Mouse (Mus musculus) midbrain, postnatal 0 days (tissue): Measurements from ENCODE around the gene Gm5129. TPM values are rescaled to one million over a fixed set of nuclear protein-coding genes. Genes with fewer than 3 reads are reported as not detected.
A peak's percentile ranks its signal among the peaks of the same experiment; 100 is the strongest.
"Not testable (repeated sequence)": the region's sequence is repeated elsewhere in the genome, so short reads cannot be mapped to it uniquely, and the experiment has no call there.

Experiments used
- ATAC-seq: fragments of 200-750 bp; cut with Nextera tagmentation; 2 replicates; pipeline ENCODE4 v1.8.0; 2017; ENCODE audit warnings: moderate number of reproducible peaks, mild to moderate bottlenecking, moderate TSS enrichment, moderate library complexity; ENCODE audit not compliant: low FRiP score
- DNase-seq: peaks from one replicate; pipeline ENCODE4 v3.0.0-alpha.2; 2015; ENCODE audit warnings: low spot score
- H3K27ac ChIP-seq: fragments of 300-500 bp; sonication (generic); 2 replicates; pipeline ENCODE4 v1.5.1; 2014; ENCODE audit warnings: low read depth, mild to moderate bottlenecking, low read length, mixed read lengths
- H3K27me3 ChIP-seq: fragments of 300-500 bp; sonication (generic); 2 replicates; pipeline ENCODE4 v1.6.1; 2014; ENCODE audit warnings: low read length, control low read depth, mixed read lengths; ENCODE audit not compliant: insufficient read depth
- H3K36me3 ChIP-seq: fragments of 300-500 bp; sonication (generic); 2 replicates; pipeline ENCODE4 v1.6.1; 2014; ENCODE audit warnings: low read length, control low read depth, mixed read lengths; ENCODE audit not compliant: insufficient read depth
- H3K4me1 ChIP-seq: fragments of 300-500 bp; sonication (generic); 2 replicates; pipeline ENCODE4 v1.6.1; 2014; ENCODE audit warnings: mild to moderate bottlenecking, control low read depth, antibody characterized with exemption, low read length, mixed read lengths; ENCODE audit not compliant: insufficient read depth
- H3K4me2 ChIP-seq: fragments of 300-500 bp; sonication (generic); 2 replicates; pipeline ENCODE4 v1.6.1; 2014; ENCODE audit warnings: low read depth, mild to moderate bottlenecking, low read length, mixed read lengths; ENCODE audit not compliant: poor library complexity, severe bottlenecking
- H3K4me3 ChIP-seq: fragments of 300-500 bp; sonication (generic); 2 replicates; pipeline ENCODE4 v1.5.1; 2014; ENCODE audit warnings: low read depth, mild to moderate bottlenecking, low read length, moderate library complexity
- H3K9ac ChIP-seq: fragments of 300-500 bp; sonication (generic); replicated peaks from 2 replicates; pipeline ENCODE4 v1.6.1; 2014; ENCODE audit warnings: mild to moderate bottlenecking, low read length, moderate library complexity, mixed read lengths; ENCODE audit not compliant: poor library complexity, severe bottlenecking
- H3K9me3 ChIP-seq: fragments of 300-500 bp; sonication (generic); 2 replicates; pipeline ENCODE4 v1.6.1; 2016; ENCODE audit warnings: low read length, control low read depth
- CTCF ChIP-seq: IDR thresholded peaks from 2 replicates; pipeline ENCODE4 v1.5.1; 2016; ENCODE audit warnings: antibody characterized with exemption, mild to moderate bottlenecking
- WGBS: fragments of 180-500 bp; shearing (Covaris S2); extraction: QIAGEN DNeasy Blood & Tissue Kit; methylation state at CpG from one replicate; pipeline ENCODE4 v1.1.7; 2014; 5-methylcytosine and 5-hydroxymethylcytosine counted together
- polyA plus RNA-seq: library from polyadenylated mRNA; unstranded; fragments of >200 nt; fragmentation: Nextera tagmentation; extraction: Ambion mirVana; gene quantifications from 2 replicates; pipeline ENCODE4 v1.2.1, GENCODE M21; 2015
- total RNA-seq: library from RNA; depleted of rRNA; stranded (reverse); fragments of >200 nt; gene quantifications from 2 replicates; pipeline ENCODE4 v1.2.3, GENCODE M21; 2014; rRNA removed

Gm5129 gene
- not detected in 2 replicates for total RNA-seq
- not detected in 2 replicates for polyA plus RNA-seq

GRCm38 (mm10) chr5:29735557-29736061 lies at the start of gene Gm5129, which contains the start of gene Dnajb6:
TSS of gene Gm5129 (minus strand) at chr5:29735936.
TSS of gene Dnajb6 (plus strand) at chr5:29735688.
- peak within 1 kb of the TSS; percentile 79 for H3K4me3 ChIP-seq
- H3K4me1 ChIP-seq: peaks cover 6% of the 10 kb centered on the region; the same call in 1 of the 2 replicates
- H3K4me2 ChIP-seq: peak within 1 kb of the TSS; percentile 87
- peak within 1 kb of the TSS; percentile 96 for H3K27ac ChIP-seq
- no peaks in the 10 kb centered on the region for H3K9me3 ChIP-seq
- no peaks in the 10 kb centered on the region for H3K36me3 ChIP-seq
- under 1% methylated on average over 46 of the region's 46 CpGs for WGBS
- DNase-seq (peak; percentile 97), ATAC-seq (peak; percentile 96)
- H3K9ac ChIP-seq: peak within 1 kb of the TSS; percentile 90
- H3K27me3 ChIP-seq: no peaks in the 10 kb centered on the region
- no peak; the same call in 1 of the 2 replicates for TF ChIP-seq CTCF

- not testable (repeated sequence) for H3K4me1 ChIP-seq, DNase-seq, H3K4me2 ChIP-seq, H3K27ac ChIP-seq, H3K9ac ChIP-seq, ATAC-seq, H3K27me3 ChIP-seq, H3K9me3 ChIP-seq, H3K4me3 ChIP-seq
- peaks cover 13% of the 10 kb centered on the region; the same call in 1 of the 2 replicates for H3K36me3 ChIP-seq
- 92% methylated on average over 9 of the region's 13 CpGs for WGBS
These were observed 49.2 kb upstream of the Gm5129 start for GRCm38 (mm10) chr5:29784906-29785305.

- WGBS: 96% methylated on average over 3 of the region's 3 CpGs
- no peak overlapping the region for H3K4me2 ChIP-seq
- H3K27me3 ChIP-seq: no peaks in the 10 kb centered on the region
- no peak for DNase-seq
- H3K4me1 ChIP-seq: no peaks in the 10 kb centered on the region
- no peak overlapping the region for H3K4me3 ChIP-seq
- no peaks in the 10 kb centered on the region for H3K9me3 ChIP-seq
- TF ChIP-seq CTCF: no peak
- H3K27ac ChIP-seq: no peak overlapping the region
- ATAC-seq: no peak
- peaks cover 13% of the 10 kb centered on the region; the same call in 1 of the 2 replicates for H3K36me3 ChIP-seq
- no peak overlapping the region for H3K9ac ChIP-seq
These were observed 46.5 kb upstream of the Gm5129 start for GRCm38 (mm10) chr5:29782261-29782660.

- over 99% methylated on average over 8 of the region's 9 CpGs for WGBS
These were observed 44.0 kb upstream of the Gm5129 start for GRCm38 (mm10) chr5:29779733-29780132.

GRCm38 (mm10) chr5:29778029-29778428 lies 42.3 kb upstream of the Gm5129 start:
- Histone ChIP-seq H3K4me3 (no peak overlapping the region), H3K9ac (no peak overlapping the region), H3K36me3 (peaks cover 14% of the 10 kb centered on the region; the same call in 1 of the 2 replicates), H3K27me3 (no peaks in the 10 kb centered on the region), H3K9me3 (no peaks in the 10 kb centered on the region), H3K4me2 (no peak overlapping the region), H3K4me1 (no peaks in the 10 kb centered on the region), H3K27ac (no peak overlapping the region)
- DNase-seq (no peak), ATAC-seq (no peak)
- TF ChIP-seq CTCF: no peak
- 93% methylated on average over 6 of the region's 6 CpGs for WGBS

More at GRCm38 (mm10) chr5:29779733-29780132, 44.0 kb upstream of the Gm5129 start:
- ATAC-seq, H3K9ac ChIP-seq, H3K4me1 ChIP-seq, H3K9me3 ChIP-seq, H3K4me2 ChIP-seq, DNase-seq, H3K4me3 ChIP-seq, H3K27ac ChIP-seq, H3K27me3 ChIP-seq: not testable (repeated sequence)
- peaks cover 10% of the 10 kb centered on the region; the same call in 1 of the 2 replicates for H3K36me3 ChIP-seq

GRCm38 (mm10) chr5:29775437-29775836 lies 39.7 kb upstream of the Gm5129 start:
- no peak for ATAC-seq
- Histone ChIP-seq H3K27me3 (no peaks in the 10 kb centered on the region), H3K4me3 (no peak overlapping the region), H3K36me3 (0 out of 2 replicates have a peak, but pooled peaks cover 3% of the 10 kb centered on the region), H3K9me3 (no peaks in the 10 kb centered on the region), H3K9ac (no peak overlapping the region), H3K27ac (no peak overlapping the region), H3K4me1 (no peaks in the 10 kb centered on the region), H3K4me2 (no peak overlapping the region)
- 87% methylated on average over 5 of the region's 5 CpGs for WGBS
- no peak for TF ChIP-seq CTCF
- no peak for DNase-seq
